Mouse (Mus musculus) retina, postnatal 7 days (tissue): ENCODE results near the gene Zfp82.
A peak's percentile ranks its signal among the peaks of the same experiment; 100 is the strongest.
"Not testable (repeated sequence)": the region's sequence is repeated elsewhere in the genome, so short reads cannot be mapped to it uniquely, and the experiment has no call there.

Experiments used
- DNase-seq: peaks from one replicate; pipeline ENCODE4 v3.0.0-alpha.2; 2012; ENCODE audit warnings: low read depth, low spot score

Gene Zfp82

GRCm38 (mm10) chr7:30072146-30073028 lies at the start of gene Zfp82:
TSS of gene Zfp82 (minus strand) at chr7:30072900.
- DNase-seq: peak; percentile 70

- no peak for DNase-seq
Measured at GRCm38 (mm10) chr7:30122188-30122530, 49.5 kb upstream of the Zfp82 start.

GRCm38 (mm10) chr7:30121308-30122187 lies 48.8 kb upstream of the Zfp82 start, which contains the start of gene Zfp382:
TSS of gene Zfp382 (plus strand) at chr7:30121942.
- DNase-seq: peak; percentile 87

- not testable (repeated sequence) for DNase-seq
Measured at GRCm38 (mm10) chr7:30117935-30118334, 45.2 kb upstream of the Zfp82 start.

DNA sequence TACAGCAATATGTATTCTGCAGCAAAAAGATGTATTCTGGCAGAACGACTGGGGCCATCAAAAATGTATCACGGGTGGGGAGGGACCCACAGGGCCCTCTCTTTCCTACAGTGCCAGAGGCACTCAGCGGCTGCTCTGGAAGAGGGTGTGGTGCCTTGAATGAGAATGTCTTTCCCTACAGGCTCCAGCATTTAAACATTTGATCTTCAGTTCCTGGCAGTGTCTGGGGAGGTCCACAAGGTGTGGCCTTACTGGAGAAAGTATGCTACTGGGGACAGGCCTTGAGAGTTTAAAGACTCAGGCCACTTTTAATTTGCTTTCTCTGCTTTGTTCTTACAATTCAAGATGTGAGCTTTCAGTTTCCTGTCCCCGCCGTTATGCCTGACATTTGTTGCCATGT lies 43.4 kb upstream of the Zfp82 start:
- DNase-seq: no peak

- DNase-seq: no peak
Measured at GRCm38 (mm10) chr7:30099297-30099696, 26.6 kb upstream of the Zfp82 start.

GRCm38 (mm10) chr7:30095551-30096125 lies 22.9 kb upstream of the Zfp82 start:
- DNase-seq: no peak

DNA sequence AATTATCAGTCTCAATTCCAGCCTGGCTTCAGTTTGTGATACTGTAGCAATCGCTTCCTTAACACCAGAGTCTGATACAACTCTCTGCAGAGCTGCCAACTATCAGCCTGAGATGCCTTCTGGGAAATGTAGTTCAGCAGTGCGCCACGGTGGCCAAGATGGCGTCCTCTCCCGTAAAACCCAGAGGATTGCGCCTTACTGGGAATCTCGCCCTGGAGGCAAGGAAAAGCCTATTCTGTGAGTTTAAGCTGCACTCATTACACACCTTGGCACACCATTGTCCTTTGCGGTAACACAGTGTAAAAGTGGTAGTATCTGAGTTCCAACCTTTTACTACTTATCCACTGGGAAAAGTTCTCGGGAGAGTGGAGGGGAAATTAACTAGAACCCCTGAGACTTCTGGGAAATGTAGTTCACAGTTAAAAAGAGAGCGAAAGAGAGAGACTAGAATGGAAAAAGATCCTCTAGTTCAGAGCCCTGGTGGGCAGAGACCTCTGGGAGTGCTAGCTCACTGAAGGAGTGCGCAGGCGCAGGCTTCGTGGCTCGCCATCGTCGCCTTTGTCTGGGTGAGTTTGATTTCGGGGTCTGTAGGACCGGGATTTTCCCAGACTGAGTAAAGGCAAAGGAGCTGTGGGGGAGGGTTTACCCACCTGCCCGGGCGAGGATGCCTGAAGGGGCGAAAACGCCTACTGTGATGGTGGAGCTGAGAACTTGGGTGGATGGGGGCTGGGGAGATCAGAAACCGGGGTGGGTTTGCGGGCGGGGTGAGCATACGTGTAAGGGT lies 22.1 kb upstream of the Zfp82 start, which contains the start of gene Zfp260:
Gene Zfp260, plus strand, starts transcription at position 132 of the 784 bp plus-strand sequence.
- DNase-seq: peak; percentile 86

- DNase-seq: no peak
Measured at GRCm38 (mm10) chr7:30093918-30094415, 21.3 kb upstream of the Zfp82 start.

DNA sequence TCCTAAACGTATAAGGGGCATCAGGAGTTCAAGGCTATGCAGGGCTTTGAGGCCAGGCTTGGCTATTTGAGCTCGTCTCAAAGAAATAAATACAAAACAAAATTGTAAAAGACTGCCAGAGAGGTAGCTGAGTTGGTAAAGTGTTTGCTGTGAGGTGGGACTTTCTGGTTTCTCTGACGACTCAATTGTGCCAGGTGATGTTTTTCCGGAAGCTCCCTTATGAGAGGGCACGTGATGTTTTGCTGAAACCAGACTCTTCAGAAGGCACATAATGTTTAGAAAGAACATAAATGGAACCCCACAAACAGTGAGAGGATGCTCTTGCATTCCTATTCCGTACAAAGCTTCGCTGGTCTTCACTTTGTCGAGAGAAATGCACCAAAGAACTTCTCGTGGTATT lies 20.0 kb upstream of the Zfp82 start:
- no peak for DNase-seq

GRCm38 (mm10) chr7:30090970-30091585 lies 18.4 kb upstream of the Zfp82 start:
- no peak for DNase-seq

GRCm38 (mm10) chr7:30090092-30090969 lies 17.6 kb upstream of the Zfp82 start, which contains the start of the genes Gm26920 and Zfp566:
TSS of gene Gm26920 (minus strand) at chr7:30090410.
TSS of gene Zfp566 (minus strand) at chr7:30090527.
- DNase-seq: peak; percentile 96

- DNase-seq: no peak
Measured at GRCm38 (mm10) chr7:30089405-30089804, 16.7 kb upstream of the Zfp82 start.

GRCm38 (mm10) chr7:30086524-30086923 lies 13.8 kb upstream of the Zfp82 start:
- DNase-seq: no peak

- DNase-seq: no peak
Measured at GRCm38 (mm10) chr7:30064622-30065021, 8.1 kb downstream of the Zfp82 start.

GRCm38 (mm10) chr7:30062478-30062877 lies 10.2 kb downstream of the Zfp82 start:
- no peak for DNase-seq

- no peak for DNase-seq
Measured at GRCm38 (mm10) chr7:30060341-30060740, 12.4 kb downstream of the Zfp82 start.

DNA sequence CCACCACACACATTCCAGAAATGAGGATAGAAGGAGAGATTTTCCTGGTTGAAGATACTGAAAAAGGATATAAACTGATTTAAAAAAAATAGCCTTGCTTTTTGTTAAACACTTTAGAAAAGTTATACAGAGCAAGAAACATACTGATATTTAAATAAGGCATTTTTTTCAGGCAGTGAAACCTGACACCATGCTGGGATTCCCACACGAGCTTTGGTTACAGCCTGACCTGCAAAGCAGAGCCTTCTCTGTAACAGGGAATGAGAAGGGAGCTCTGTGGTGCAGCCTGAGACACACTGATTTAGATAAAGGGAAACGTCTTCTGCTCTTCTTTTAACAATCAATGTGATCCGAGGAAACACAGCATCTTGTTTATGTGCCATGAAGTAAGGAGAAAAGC lies 19.1 kb downstream of the Zfp82 start:
- DNase-seq: no peak

GRCm38 (mm10) chr7:30050882-30051548 lies 21.7 kb downstream of the Zfp82 start, which contains the start of gene Zfp14:
TSS of gene Zfp14 (minus strand) at chr7:30051380.
- DNase-seq: peak; percentile 84
